22 mouse cellular contexts compared by ENCODE assay signal in genomic region chr10:94093534-94093933, GRCm38 (mm10). TPM values are rescaled to one million over a fixed set of nuclear protein-coding genes. Genes with fewer than 3 reads are reported as not detected.
DNase-seq lines count a peak whose midpoint lies in the region; ATAC-seq and TF ChIP-seq lines count a peak whose summit lies in the region.
"Had no signal": no experiment of that assay in that cellular context is flagged by ENCODE, and none has a peak within 500 bp of the region (broad histone marks: within the 10 kb centered on the region; RNA-seq: fewer than 3 reads in every experiment).

No protein-coding gene starts in this region.

- peaks cover 14% of the 10 kb centered on the region for H3K9me3 ChIP-seq in midbrain, embryonic 10.5 days (replicated peaks)
- H3K9me3 ChIP-seq in midbrain, embryonic 13.5 days, result 0 out of 2 replicates have a peak, but pooled peaks cover 11% of the 10 kb centered on the region
- H3K9me3 ChIP-seq: hindbrain, embryonic 15.5 days; kidney, embryonic 15.5 days had no signal

- H3K36me3 ChIP-seq in midbrain, embryonic 10.5 days, result peaks cover 35% of the 10 kb centered on the region
- peaks cover 11% of the 10 kb centered on the region; the same call in 1 of the 2 replicates for H3K36me3 ChIP-seq in midbrain, embryonic 13.5 days
- peaks cover 6% of the 10 kb centered on the region for H3K36me3 ChIP-seq in small intestine, adult 2 months (ENCODE audit: control insufficient read depth, insufficient read depth, low read length)

- TF ChIP-seq CTCF in bone marrow macrophage, adult 2 months (IDR thresholded peaks at IDR 0.05; ENCODE audit: low read depth, low read length), result no peak
- no peak for TF ChIP-seq CTCF in small intestine, adult 2 months (IDR thresholded peaks at IDR 0.05; ENCODE audit: extremely low read depth, insufficient read length, insufficient replicate concordance, low read depth, low read length)

- 0 out of 2 replicates have a peak overlapping the region, but pooled peaks have one; percentile 67 for H3K27ac ChIP-seq in midbrain, embryonic 10.5 days (replicated peaks)
- no peak overlapping the region for H3K27ac ChIP-seq in midbrain, embryonic 13.5 days
- H3K27ac ChIP-seq in bone marrow macrophage, adult 2 months (ENCODE audit: insufficient read depth, low read depth, low read length), result peak overlapping the region; percentile 62
- H3K27ac ChIP-seq in small intestine, adult 2 months (ENCODE audit: insufficient read depth, low read depth, low read length), result 0 out of 2 replicates have a peak overlapping the region, but pooled peaks have one; percentile 1
- H3K27ac ChIP-seq: embryonic facial prominence, embryonic 13.5 days; forebrain, embryonic 10.5 days; heart, embryonic 15.5 days; hindbrain, embryonic 15.5 days; kidney, embryonic 15.5 days; limb, embryonic 13.5 days; neural tube, embryonic 13.5 days had no signal

- no peak overlapping the region for H3K4me2 ChIP-seq in midbrain, embryonic 13.5 days (replicated peaks)
- H3K4me2 ChIP-seq: embryonic facial prominence, embryonic 13.5 days; heart, embryonic 15.5 days; hindbrain, embryonic 15.5 days; kidney, embryonic 15.5 days; limb, embryonic 13.5 days; neural tube, embryonic 13.5 days had no signal

- H3K4me1 ChIP-seq in midbrain, embryonic 10.5 days, result peaks cover 38% of the 10 kb centered on the region
- no peaks in the 10 kb centered on the region for H3K4me1 ChIP-seq in midbrain, embryonic 13.5 days (replicated peaks)
- H3K4me1 ChIP-seq in bone marrow macrophage, adult 2 months (ENCODE audit: control insufficient read depth, insufficient read depth, low read length), result peaks cover 52% of the 10 kb centered on the region
- peaks cover 15% of the 10 kb centered on the region; the same call in 1 of the 2 replicates for H3K4me1 ChIP-seq in small intestine, adult 2 months (ENCODE audit: control insufficient read depth, insufficient read depth, insufficient read length, low read length)
- H3K4me1 ChIP-seq: hindbrain, embryonic 15.5 days; kidney, embryonic 15.5 days; neural tube, embryonic 13.5 days had no signal

- TF ChIP-seq POLR2A in bone marrow macrophage, adult 2 months (IDR thresholded peaks at IDR 0.05; ENCODE audit: borderline replicate concordance, low read depth, low read length), result no peak
- TF ChIP-seq POLR2A in small intestine, adult 2 months (IDR thresholded peaks at IDR 0.05; ENCODE audit: low read depth, low read length), result no peak

- H3K9ac ChIP-seq in midbrain, embryonic 13.5 days (replicated peaks), result no peak overlapping the region
- H3K9ac ChIP-seq: embryonic facial prominence, embryonic 13.5 days; heart, embryonic 15.5 days; hindbrain, embryonic 15.5 days; kidney, embryonic 15.5 days; limb, embryonic 13.5 days; neural tube, embryonic 13.5 days had no signal

- no peak overlapping the region for H3K4me3 ChIP-seq in midbrain, embryonic 10.5 days
- H3K4me3 ChIP-seq in midbrain, embryonic 13.5 days (replicated peaks), result no peak overlapping the region
- no peak overlapping the region for H3K4me3 ChIP-seq in bone marrow macrophage, adult 2 months (ENCODE audit: insufficient read depth, low read length)
- H3K4me3 ChIP-seq in small intestine, adult 2 months (ENCODE audit: low read depth, low read length), result no peak overlapping the region
- H3K4me3 ChIP-seq: embryonic facial prominence, embryonic 13.5 days; forebrain, embryonic 10.5 days; heart, embryonic 15.5 days; hindbrain, embryonic 15.5 days; kidney, embryonic 15.5 days; limb, embryonic 13.5 days; neural tube, embryonic 13.5 days had no signal

- DNase-seq in cerebellum, postnatal 10 days, result peak; percentile 30 to 31
- no peak for DNase-seq in cerebellum, postnatal 14 days
- DNase-seq in midbrain, embryonic 10.5 days (ENCODE audit: low spot score), result peak; percentile 31
- no peak for DNase-seq in right cerebral cortex, postnatal 10 days (ENCODE audit: low spot score in 2 of 2)
- no peak for DNase-seq in gastrocnemius, postnatal 25 days
- DNase-seq: adrenal gland, postnatal 10 days; cerebellum, adult 9-10 months; heart, adult 11 months; lung, postnatal 36 days; spleen, adult 18-20 months; thymus, postnatal 25 days had no signal

- no peak for ATAC-seq in midbrain, embryonic 13.5 days
- ATAC-seq: midbrain, embryonic 16.5 days had no signal

- H3K27me3 ChIP-seq in midbrain, embryonic 10.5 days (ENCODE audit: low read depth, poor library complexity, severe bottlenecking), result no peaks in the 10 kb centered on the region
- H3K27me3 ChIP-seq in midbrain, embryonic 13.5 days, result no peaks in the 10 kb centered on the region
- H3K27me3 ChIP-seq in small intestine, adult 2 months (ENCODE audit: control insufficient read depth, insufficient read depth, low read length), result no peaks in the 10 kb centered on the region
- H3K27me3 ChIP-seq: embryonic facial prominence, embryonic 13.5 days; heart, embryonic 15.5 days; hindbrain, embryonic 15.5 days; kidney, embryonic 15.5 days; limb, embryonic 13.5 days; neural tube, embryonic 13.5 days had no signal

- 34% methylated on average over 5 of the region's 5 CpGs for WGBS in midbrain, embryonic 10.5 days
- 29% methylated on average over 5 of the region's 5 CpGs for WGBS in midbrain, embryonic 13.5 days
- 40% methylated on average over 5 of the region's 5 CpGs for WGBS in small intestine, adult 2 months

RNA-seq across cellular contexts. Expression of gene Nr2c1, which starts 54.3 kb away (rescaled TPM):
- 12.3 and 12.6 TPM in 2 replicates for polyA plus RNA-seq in midbrain, embryonic 10.5 days (2016; fragmentation: Nextera tagmentation; extraction: Ambion mirVana)
- 9.5 and 10.0 TPM in 2 replicates for polyA plus RNA-seq in midbrain, embryonic 13.5 days (2015; fragmentation: Nextera tagmentation; extraction: Ambion mirVana)
- polyA plus RNA-seq in bone marrow macrophage, adult 2 months (2012; ENCODE audit: insufficient read depth, insufficient read length, missing spikeins), result 12.5 and 12.9 TPM in 2 replicates
- polyA plus RNA-seq in small intestine, adult 2 months (2012; rRNA removed), result 1.0 and 2.8 TPM in 2 replicates
- total RNA-seq in gastrocnemius, postnatal 25 days (2021), result 1 to 10 TPM; 5.4 to 6.1 TPM

RNA-seq across cellular contexts. Expression of gene Fgd6, which starts 57.7 kb away (rescaled TPM):
- 4.5 TPM in 2 replicates for polyA plus RNA-seq in midbrain, embryonic 10.5 days (2016; fragmentation: Nextera tagmentation; extraction: Ambion mirVana)
- polyA plus RNA-seq in midbrain, embryonic 13.5 days (2015; fragmentation: Nextera tagmentation; extraction: Ambion mirVana), result 2.5 and 2.7 TPM in 2 replicates
- polyA plus RNA-seq in bone marrow macrophage, adult 2 months (2012; ENCODE audit: insufficient read depth, insufficient read length, missing spikeins), result 20.6 and 26.3 TPM in 2 replicates
- 2.2 and 3.7 TPM in 2 replicates for polyA plus RNA-seq in small intestine, adult 2 months (2012; rRNA removed)
- 1 to 10 TPM; 2.0 to 2.7 TPM for total RNA-seq in gastrocnemius, postnatal 25 days (2021)

RNA-seq across cellular contexts. Expression of gene Vezt, which starts 57.9 kb away (rescaled TPM):
- 29.6 and 36.0 TPM in 2 replicates for polyA plus RNA-seq in midbrain, embryonic 10.5 days (2016; fragmentation: Nextera tagmentation; extraction: Ambion mirVana)
- polyA plus RNA-seq in midbrain, embryonic 13.5 days (2015; fragmentation: Nextera tagmentation; extraction: Ambion mirVana), result 66.4 and 69.9 TPM in 2 replicates
- 16.4 and 16.5 TPM in 2 replicates for polyA plus RNA-seq in bone marrow macrophage, adult 2 months (2012; ENCODE audit: insufficient read depth, insufficient read length, missing spikeins)
- polyA plus RNA-seq in small intestine, adult 2 months (2012; rRNA removed), result 3.2 and 5.5 TPM in 2 replicates
- total RNA-seq in gastrocnemius, postnatal 25 days (2021), result 10 to 100 TPM; 27.6 to 28.8 TPM

Comparison
In these comparisons a context has a peak if more than half of its experiments do, and no peak if none do; other contexts are left out.
1. DNase-seq: peak in cerebellum, postnatal 10 days (2 of 2) and midbrain, embryonic 10.5 days (single experiment); none in cerebellum, postnatal 14 days (0 of 2), right cerebral cortex, postnatal 10 days (0 of 2) and gastrocnemius, postnatal 25 days (single experiment).